ENCODE assay signal across 13 mouse cellular contexts in the genomic region with DNA sequence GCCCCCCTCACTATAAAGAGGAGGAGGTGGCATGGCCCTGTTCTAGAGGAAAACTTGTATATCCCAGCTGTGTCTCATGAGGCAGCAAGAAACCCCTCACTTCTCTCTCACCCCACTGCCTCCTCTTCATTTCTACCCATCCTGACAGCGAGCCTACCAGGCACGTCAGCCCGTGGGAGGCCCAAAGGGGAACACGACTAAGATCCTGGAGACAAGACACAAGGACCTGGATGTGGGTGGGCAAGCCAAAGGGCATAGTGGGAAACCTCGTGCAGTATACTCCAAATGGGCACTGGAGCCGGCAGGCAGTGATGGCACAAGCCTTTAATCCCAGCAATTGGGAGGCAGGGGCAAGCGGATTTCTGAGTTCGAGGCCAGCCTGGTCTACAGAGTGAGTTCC. TPM values are rescaled to one million over a fixed set of nuclear protein-coding genes. Genes with fewer than 3 reads are reported as not detected.
DNase-seq lines count a peak whose midpoint lies in the region; ATAC-seq and TF ChIP-seq lines count a peak whose summit lies in the region.
"Had no signal": no experiment of that assay in that cellular context is flagged by ENCODE, and none has a peak within 500 bp of the region (broad histone marks: within the 10 kb centered on the region; RNA-seq: fewer than 3 reads in every experiment).

No protein-coding gene starts in this region.

- TF ChIP-seq CTCF in kidney, adult 2 months (conservative IDR thresholded peaks at IDR 0.05; ENCODE audit: insufficient read depth, insufficient read length, low read depth, low read length), result no peak

- no peak overlapping the region for H3K9ac ChIP-seq in neural tube, embryonic 13.5 days

- no peaks in the 10 kb centered on the region for H3K36me3 ChIP-seq in heart, embryonic 10.5 days
- no peaks in the 10 kb centered on the region for H3K36me3 ChIP-seq in kidney, adult 2 months (ENCODE audit: control insufficient read depth, insufficient read depth, low read length)
- H3K36me3 ChIP-seq in megakaryocyte, embryonic 14.5 days (replicated peaks; ENCODE audit: low read length), result peaks cover 7% of the 10 kb centered on the region
- no peaks in the 10 kb centered on the region for H3K36me3 ChIP-seq in neural tube, embryonic 13.5 days
- H3K36me3 ChIP-seq: limb, embryonic 13.5 days had no signal

- no peak for ATAC-seq in megakaryocyte, adult 5-6 weeks (ENCODE audit: poor library complexity, severe bottlenecking)
- ATAC-seq in neural tube, embryonic 13.5 days (ENCODE audit: low read depth), result no peak

- H3K4me1 ChIP-seq in heart, embryonic 10.5 days, result peaks cover 28% of the 10 kb centered on the region
- peaks cover 3% of the 10 kb centered on the region; the same call in 1 of the 2 replicates for H3K4me1 ChIP-seq in kidney, adult 2 months (ENCODE audit: control insufficient read depth, insufficient read depth, low read length)
- peaks cover 62% of the 10 kb centered on the region for H3K4me1 ChIP-seq in megakaryocyte, embryonic 14.5 days
- peaks cover 36% of the 10 kb centered on the region for H3K4me1 ChIP-seq in neural tube, embryonic 13.5 days (replicated peaks)

- no peak for TF ChIP-seq POLR2A in kidney, adult 2 months (IDR thresholded peaks at IDR 0.05; ENCODE audit: low read depth, low read length)

- intact Hi-C loops in heart, postnatal 10 days (cut with DNase I), result loop anchor here (5.0 kb wide), 1 partner anchor 79 kb away; no protein-coding TSS in a partner anchor

- H3K9me3 ChIP-seq in heart, embryonic 10.5 days, result no peaks in the 10 kb centered on the region
- H3K9me3 ChIP-seq in megakaryocyte, embryonic 14.5 days, result peaks cover 4% of the 10 kb centered on the region; the same call in 1 of the 2 replicates
- no peaks in the 10 kb centered on the region for H3K9me3 ChIP-seq in neural tube, embryonic 13.5 days
- H3K9me3 ChIP-seq: limb, embryonic 13.5 days had no signal

- DNase-seq in heart, embryonic 10.5 days (ENCODE audit: low spot score), result no peak
- DNase-seq in heart, postnatal 10 days, result no peak
- DNase-seq in kidney, adult 2 months, result no peak
- DNase-seq in kidney, adult 9 months, result no peak
- DNase-seq in cerebellum, postnatal 10 days, result no peak
- DNase-seq: cerebellum, adult 11-12 months; kidney, adult 8-10 months; thymus, postnatal 4 days had no signal

- peaks cover 55% of the 10 kb centered on the region for H3K27me3 ChIP-seq in heart, embryonic 10.5 days (ENCODE audit: insufficient read depth, poor library complexity, severe bottlenecking)
- H3K27me3 ChIP-seq in kidney, adult 2 months (replicated peaks; ENCODE audit: control insufficient read depth, insufficient read depth, low read length), result no peaks in the 10 kb centered on the region
- peaks cover 42% of the 10 kb centered on the region for H3K27me3 ChIP-seq in megakaryocyte, embryonic 14.5 days (replicated peaks)
- peaks cover 76% of the 10 kb centered on the region for H3K27me3 ChIP-seq in neural tube, embryonic 13.5 days

- H3K4me3 ChIP-seq in heart, embryonic 10.5 days, result peak overlapping the region; percentile 71; the same call in 1 of the 2 replicates
- no peak overlapping the region for H3K4me3 ChIP-seq in kidney, adult 2 months (ENCODE audit: insufficient read depth, low read depth, low read length)
- peak overlapping the region; percentile 47 for H3K4me3 ChIP-seq in megakaryocyte, embryonic 14.5 days (replicated peaks)
- no peak overlapping the region for H3K4me3 ChIP-seq in neural tube, embryonic 13.5 days
- H3K4me3 ChIP-seq: erythroblast, embryonic 14.5 days had no signal

- no peak overlapping the region for H3K27ac ChIP-seq in heart, embryonic 10.5 days
- 0 out of 2 replicates have a peak overlapping the region, but pooled peaks have one; percentile 67 for H3K27ac ChIP-seq in kidney, adult 2 months (ENCODE audit: insufficient read depth, low read depth, low read length)
- no peak overlapping the region for H3K27ac ChIP-seq in neural tube, embryonic 13.5 days (replicated peaks)
- H3K27ac ChIP-seq: limb, embryonic 13.5 days had no signal

- H3K4me2 ChIP-seq in neural tube, embryonic 13.5 days, result peak overlapping the region; percentile 100; the same call in 1 of the 2 replicates

- WGBS in heart, embryonic 10.5 days, result 21% methylated on average over 8 of the region's 8 CpGs
- WGBS in kidney, adult 2 months, result 54% methylated on average over 8 of the region's 8 CpGs
- WGBS in neural tube, embryonic 13.5 days, result 21% methylated on average over 8 of the region's 8 CpGs

RNA-seq across cellular contexts. Expression of gene Ankrd33b, which starts 1.0 kb away (rescaled TPM):
- polyA plus RNA-seq in heart, embryonic 10.5 days (2016; fragmentation: Nextera tagmentation; extraction: Ambion mirVana), result 1.8 and 2.1 TPM in 2 replicates
- 10 to 100 TPM; 16.2 to 17.4 TPM for total RNA-seq in heart, postnatal 10 days (2021)
- polyA plus RNA-seq in kidney, adult 2 months (2012; rRNA removed), result 21.8 and 26.9 TPM in 2 replicates
- polyA plus RNA-seq in megakaryocyte, embryonic 14.5 days (2012; ENCODE audit: insufficient read depth, low replicate concordance), result 6.1 and 23.0 TPM in 2 replicates
- 4.8 and 5.1 TPM in 2 replicates for total RNA-seq in megakaryocyte, adult 5-6 weeks (2015)
- total RNA-seq in megakaryocyte, adult 5-6 weeks (2017), result 5.8 and 9.1 TPM in 2 replicates
- polyA plus RNA-seq in neural tube, embryonic 13.5 days (2015; fragmentation: Nextera tagmentation; extraction: Ambion mirVana), result 0.83 and 0.99 TPM in 2 replicates

Comparison
In these comparisons a context has a peak if more than half of its experiments do, and no peak if none do; other contexts are left out.
1. H3K4me3 ChIP-seq: peak in heart, embryonic 10.5 days (single experiment) and megakaryocyte, embryonic 14.5 days (single experiment); none in kidney, adult 2 months (single experiment) and neural tube, embryonic 13.5 days (single experiment).